Mouse (Mus musculus): ENCODE data around the gene Gm6526. TPM values are rescaled to one million over a fixed set of nuclear protein-coding genes. Genes with fewer than 3 reads are reported as not detected.
"Not testable (repeated sequence)": the region's sequence is repeated elsewhere in the genome, so short reads cannot be mapped to it uniquely, and the experiment has no call there.

The Gm6526 gene
- not detected for total RNA-seq (2021)

DNA sequence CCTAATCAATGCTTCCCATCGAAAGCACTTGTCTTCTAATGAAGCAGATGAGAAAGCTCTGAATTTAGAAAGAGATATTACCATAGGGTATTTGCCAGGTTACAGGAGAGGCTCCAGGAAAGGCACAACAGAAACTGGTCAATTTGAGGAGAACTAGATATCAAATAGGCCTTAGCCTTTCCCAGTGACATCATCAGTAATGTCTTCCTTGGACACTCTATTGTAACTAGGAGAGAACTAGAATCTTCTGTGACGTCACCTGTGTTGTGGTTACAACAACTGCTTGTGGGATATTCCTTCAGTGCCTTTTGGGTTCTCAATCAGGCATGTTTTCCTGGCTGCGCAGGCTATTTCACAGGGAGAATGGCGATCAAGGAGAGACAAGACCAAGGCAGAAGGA lies at the start of gene Gm6526:
TSS of gene Gm6526 (plus strand) at position 301 of the 400 bp plus-strand sequence.
- intact Hi-C loops (cut with DNase I); DNase-seq (ENCODE audit: low spot score): not testable (repeated sequence)

DNA sequence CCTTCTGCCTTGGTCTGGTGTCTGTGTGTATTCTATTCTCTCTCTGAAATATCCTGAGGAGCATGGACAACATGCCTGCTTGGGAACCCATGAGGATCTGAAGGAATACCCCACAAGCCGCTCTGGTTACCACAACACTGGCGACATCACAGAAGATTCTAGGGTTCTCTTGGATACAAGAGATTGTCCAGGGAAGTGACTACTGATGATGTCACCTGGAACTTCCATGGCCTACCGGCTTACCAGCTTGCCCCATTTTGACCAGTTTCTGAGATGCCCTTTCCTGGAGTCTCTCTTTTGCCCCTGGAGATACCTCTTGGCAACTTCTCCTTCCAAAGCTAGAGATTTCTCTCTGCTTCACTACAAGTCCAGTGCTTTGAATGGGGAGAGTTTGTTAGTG lies 20.3 kb upstream of the Gm6526 start, which contains the start of gene Gm16506:
TSS of gene Gm16506 (minus strand) at position 101 of the 400 bp plus-strand sequence.
- DNase-seq (ENCODE audit: low spot score); intact Hi-C loops (cut with DNase I): not testable (repeated sequence)

DNA sequence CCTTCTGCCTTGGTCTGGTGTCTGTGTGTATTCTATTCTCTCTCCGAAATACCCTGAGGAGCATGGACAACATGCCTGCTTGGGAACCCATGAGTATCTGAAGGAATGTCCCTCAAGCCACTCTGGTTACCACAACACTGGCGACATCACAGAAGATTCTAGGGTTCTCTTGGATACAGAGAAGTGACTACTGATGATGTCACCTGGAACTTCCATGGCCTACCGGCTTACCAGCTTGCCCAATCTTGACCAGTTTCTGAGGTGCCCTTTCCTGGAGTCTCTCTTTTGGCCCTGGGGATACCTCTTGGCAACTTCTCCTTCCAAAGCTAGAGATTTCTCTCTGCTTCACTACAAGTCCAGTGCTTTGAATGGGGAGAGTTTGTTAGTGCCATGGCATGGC lies 37.0 kb downstream of the Gm6526 start, which contains the start of gene Gm8180:
TSS of gene Gm8180 (minus strand) at position 101 of the 400 bp plus-strand sequence.
- DNase-seq (ENCODE audit: low spot score); intact Hi-C loops (cut with DNase I): not testable (repeated sequence)

DNA sequence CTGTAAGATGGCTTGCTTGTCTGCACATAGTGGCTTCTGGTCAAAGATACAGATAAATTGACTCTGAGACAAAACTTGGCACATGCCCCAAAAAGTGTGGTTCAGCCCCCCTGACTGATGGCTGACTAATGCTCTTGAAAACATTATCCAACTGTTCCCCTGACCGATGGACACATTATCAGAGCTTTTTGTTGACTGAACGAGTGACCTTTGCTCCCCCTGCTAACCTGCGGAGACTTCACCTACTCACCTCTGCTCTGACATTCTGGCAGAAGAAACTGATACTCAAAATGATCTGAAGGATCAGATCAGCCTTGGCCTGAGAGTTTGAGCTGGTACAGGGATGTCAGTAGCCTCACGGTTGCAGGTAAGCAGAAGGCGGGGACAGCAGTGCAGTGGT lies 46.1 kb downstream of the Gm6526 start:
- DNase-seq (ENCODE audit: low spot score); intact Hi-C loops (cut with DNase I): not testable (repeated sequence)

DNA sequence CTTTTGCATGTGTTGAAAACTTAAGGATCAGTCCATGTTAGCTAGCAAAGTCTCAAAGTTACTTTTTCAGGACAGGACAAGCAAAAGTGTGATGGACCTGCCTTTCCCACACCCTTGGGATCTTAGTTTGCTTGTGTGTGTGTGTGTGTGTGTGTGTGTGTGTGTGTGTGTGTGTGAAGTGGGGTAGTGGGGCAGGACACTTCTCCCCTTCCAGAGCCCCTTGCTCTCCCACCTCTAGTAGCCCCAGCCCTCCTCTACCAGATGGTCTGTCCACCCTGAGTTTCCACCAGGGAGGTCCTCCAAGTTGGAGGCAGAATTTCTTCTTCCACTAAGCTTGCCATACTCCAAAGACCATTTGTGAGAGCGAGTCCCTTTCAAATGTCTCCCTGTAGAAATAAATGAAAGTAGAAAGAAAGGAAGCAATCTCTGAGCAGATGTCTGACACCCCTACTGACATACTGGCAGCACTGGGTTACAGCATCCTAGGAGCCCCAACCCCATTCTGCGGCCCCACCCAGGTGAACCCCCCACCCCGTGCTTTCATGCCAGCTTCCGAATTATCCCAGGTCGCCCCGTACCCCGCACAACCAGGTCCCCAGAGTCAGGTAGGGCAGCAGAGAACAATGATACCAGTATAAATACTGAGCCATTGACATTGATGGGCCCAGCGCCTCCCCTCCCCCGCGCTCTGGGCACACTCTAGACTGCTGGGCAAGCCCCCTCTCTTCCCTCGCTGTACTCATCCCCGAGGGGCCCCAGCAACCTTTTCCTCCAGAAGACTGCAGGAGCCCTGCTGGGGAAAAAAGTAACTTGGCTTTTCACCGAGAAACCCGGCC lies 48.6 kb downstream of the Gm6526 start:
- no peak for DNase-seq (ENCODE audit: low spot score)
- intact Hi-C loops (cut with DNase I), result no loop called here

DNA sequence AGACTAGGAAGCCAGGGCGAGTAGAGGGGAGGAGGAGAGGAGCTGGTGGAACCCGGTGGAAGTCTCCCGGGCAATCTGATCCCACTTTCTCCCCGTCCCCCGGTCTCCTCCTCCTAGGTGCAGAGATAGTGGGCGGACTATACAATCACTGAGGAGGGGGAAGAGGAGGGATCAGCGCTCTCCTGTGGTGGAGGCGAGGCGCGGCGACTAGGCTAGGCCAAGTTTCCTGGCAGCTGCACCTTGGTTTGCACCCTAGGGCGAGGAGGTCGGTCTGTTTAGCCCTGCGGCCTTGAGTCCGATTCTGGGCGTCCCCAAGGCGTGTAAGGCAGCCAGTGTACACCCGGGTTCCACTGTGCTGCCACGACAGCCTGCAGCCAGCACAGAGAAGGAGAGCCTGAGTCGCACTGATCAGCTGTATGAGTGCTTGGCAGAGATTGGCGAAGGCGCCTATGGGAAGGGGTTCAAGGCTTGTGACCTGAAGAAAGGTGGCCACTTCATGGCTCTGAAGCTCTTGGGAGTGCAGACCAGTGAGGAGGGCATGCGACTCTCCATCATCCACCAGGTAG lies 49.3 kb downstream of the Gm6526 start:
- intact Hi-C loops (cut with DNase I); DNase-seq (ENCODE audit: low spot score): not testable (repeated sequence)

DNA sequence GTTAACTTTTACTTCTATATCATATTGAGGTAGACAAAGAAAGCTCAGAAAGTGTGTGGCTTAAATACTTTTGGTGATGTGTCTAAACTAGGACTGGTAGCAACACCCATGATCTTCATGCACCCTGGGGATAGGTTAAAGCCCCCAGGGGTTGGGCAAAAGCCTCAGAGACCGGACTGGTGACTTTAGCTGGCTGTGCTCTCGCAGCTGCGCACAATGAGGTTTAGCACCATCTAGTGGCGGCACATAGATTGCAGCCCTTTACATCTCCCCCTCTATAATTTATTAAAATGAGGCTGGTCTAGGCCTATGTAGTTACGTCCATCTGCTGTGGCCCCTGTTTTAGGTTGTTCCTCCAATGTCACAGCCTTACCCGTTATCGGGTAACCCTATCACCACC lies 56.8 kb downstream of the Gm6526 start:
- DNase-seq (ENCODE audit: low spot score); intact Hi-C loops (cut with DNase I): not testable (repeated sequence)

Other genes starting within 250 kb of the Gm6526 start
- not detected for gene Gm5799, start 204.3 kb upstream of the Gm6526 start, total RNA-seq (2021)
- gene Gm17654, start 168.7 kb upstream of the Gm6526 start, total RNA-seq (2021), result not detected
- not detected for gene Gm10375, start 139.9 kb upstream of the Gm6526 start, total RNA-seq (2021)
- gene Gm8165, start 70.7 kb upstream of the Gm6526 start, total RNA-seq (2021), result not detected
- gene Gm7324, start 50.0 kb upstream of the Gm6526 start, total RNA-seq (2021), result under 1 TPM; 0.17 to 0.78 TPM
- not detected for gene Gm16506, start 20.4 kb upstream of the Gm6526 start, total RNA-seq (2021)
- not detected for gene Gm8180, start 36.9 kb downstream of the Gm6526 start, total RNA-seq (2021)
- not detected for gene Ear1, start 127.7 kb downstream of the Gm6526 start, total RNA-seq (2021)
- not detected for gene Ear10, start 175.7 kb downstream of the Gm6526 start, total RNA-seq (2021)
- 1 to 10 TPM; 3.9 to 4.8 TPM for gene Gm8113, start 177.5 kb downstream of the Gm6526 start, total RNA-seq (2021)
- gene Ang5, start 209.2 kb downstream of the Gm6526 start, total RNA-seq (2021), result not detected